8 mouse cellular contexts compared by ENCODE assay signal in the genomic region with DNA sequence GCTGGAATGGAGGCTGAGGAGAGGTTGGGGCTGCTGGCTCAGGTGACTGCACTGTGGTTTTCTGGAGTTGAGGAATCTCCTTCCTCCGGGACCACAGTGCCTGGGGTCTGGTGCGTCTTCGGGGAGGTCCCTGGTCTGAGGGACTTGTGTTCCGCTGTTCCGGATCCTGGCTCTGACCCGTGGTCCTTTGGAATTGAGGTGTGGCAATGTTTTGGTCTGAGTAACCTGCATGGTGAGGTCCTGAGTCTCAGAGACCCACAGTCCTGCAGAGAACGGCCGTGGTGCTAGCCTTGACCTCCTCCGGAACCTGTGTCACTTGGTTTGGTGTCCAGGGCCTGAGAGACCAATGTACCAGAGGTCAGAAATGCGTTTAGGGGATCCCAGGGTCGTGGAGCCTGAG. TPM values are rescaled to one million over a fixed set of nuclear protein-coding genes. Genes with fewer than 3 reads are reported as not detected.
A peak's percentile ranks its signal among the peaks of the same experiment; 100 is the strongest.
DNase-seq lines count a peak whose midpoint lies in the region; ATAC-seq and TF ChIP-seq lines count a peak whose summit lies in the region.

No protein-coding gene starts in this region.

- H3K9me3 ChIP-seq in intestine, embryonic 14.5 days (ENCODE audit: control insufficient read depth, low read length): no peaks in the 10 kb centered on the region
- H3K9me3 ChIP-seq in midbrain, embryonic 13.5 days: no peaks in the 10 kb centered on the region

- WGBS in intestine, embryonic 14.5 days: 1% methylated on average over 11 of the region's 11 CpGs
- 1% methylated on average over 11 of the region's 11 CpGs for WGBS in midbrain, embryonic 13.5 days

- peaks cover 11% of the 10 kb centered on the region for H3K4me1 ChIP-seq in testis, adult 2 months (ENCODE audit: control insufficient read depth, insufficient read depth, low read length)
- peaks cover 24% of the 10 kb centered on the region for H3K4me1 ChIP-seq in intestine, embryonic 14.5 days (replicated peaks; ENCODE audit: control insufficient read depth, insufficient read depth, low read length)
- peaks cover 37% of the 10 kb centered on the region for H3K4me1 ChIP-seq in midbrain, embryonic 13.5 days (replicated peaks)

- peak overlapping the region; percentile 97 for H3K4me2 ChIP-seq in intestine, embryonic 14.5 days (ENCODE audit: low read length)
- H3K4me2 ChIP-seq in midbrain, embryonic 13.5 days (replicated peaks): peak overlapping the region; percentile 100

- no peak for TF ChIP-seq POLR2A in testis, adult 2 months (IDR thresholded peaks at IDR 0.05; ENCODE audit: control insufficient read depth, low read depth, low read length)

- TF ChIP-seq CTCF in testis, adult 2 months (IDR thresholded peaks at IDR 0.05; ENCODE audit: control insufficient read depth, insufficient read depth, insufficient replicate concordance, low read depth, low read length): no peak

- peak overlapping the region; percentile 100 for H3K4me3 ChIP-seq in testis, adult 2 months (ENCODE audit: control insufficient read depth, low read depth, low read length)
- H3K4me3 ChIP-seq in intestine, embryonic 14.5 days (ENCODE audit: low read depth, low read length): peak overlapping the region; percentile 95
- H3K4me3 ChIP-seq in midbrain, embryonic 13.5 days (replicated peaks): peak overlapping the region; percentile 86

- intact Hi-C loops in gastrocnemius, postnatal 36 days (cut with DNase I): no loop called here

- peak; percentile 46 for DNase-seq in cerebellum, adult 11 months
- DNase-seq in cerebellum, postnatal 10 days: no peak
- no peak for DNase-seq in testis, postnatal 10 days (ENCODE audit: low spot score)
- DNase-seq in intestine, embryonic 14.5 days (ENCODE audit: low spot score): no peak
- no peak for DNase-seq in gastrocnemius, postnatal 36 days
- DNase-seq in frontal cortex, adult 2 months (ENCODE audit: extremely low spot score in 1 of 2, low spot score in 1 of 2): no peak

- H3K27me3 ChIP-seq in testis, adult 2 months (ENCODE audit: control insufficient read depth, insufficient read depth, low read length): no peaks in the 10 kb centered on the region
- H3K27me3 ChIP-seq in intestine, embryonic 14.5 days (replicated peaks; ENCODE audit: control insufficient read depth, insufficient read depth, low read length): no peaks in the 10 kb centered on the region
- no peaks in the 10 kb centered on the region for H3K27me3 ChIP-seq in midbrain, embryonic 13.5 days

- ATAC-seq in intestine, embryonic 14.5 days (replicated peaks; ENCODE audit: low FRiP score, low TSS enrichment, low read depth): no peak
- ATAC-seq in midbrain, embryonic 13.5 days: no peak

- peak overlapping the region; percentile 74 for H3K9ac ChIP-seq in intestine, embryonic 14.5 days (ENCODE audit: low read length)
- H3K9ac ChIP-seq in midbrain, embryonic 13.5 days (replicated peaks): peak overlapping the region; percentile 84

- peak overlapping the region; percentile 78; the same call in 1 of the 2 replicates for H3K27ac ChIP-seq in testis, adult 2 months (ENCODE audit: control insufficient read depth, insufficient read depth, low read depth, low read length)
- 0 out of 2 replicates have a peak overlapping the region, but pooled peaks have one; percentile 22 for H3K27ac ChIP-seq in intestine, embryonic 14.5 days (ENCODE audit: low read depth)
- peak overlapping the region; percentile 79 for H3K27ac ChIP-seq in midbrain, embryonic 13.5 days

- H3K36me3 ChIP-seq in testis, adult 2 months (ENCODE audit: control insufficient read depth, insufficient read depth, low read length): peaks cover 3% of the 10 kb centered on the region
- H3K36me3 ChIP-seq in intestine, embryonic 14.5 days (ENCODE audit: control insufficient read depth, insufficient read depth, low read length): peaks cover 22% of the 10 kb centered on the region
- peaks cover 20% of the 10 kb centered on the region for H3K36me3 ChIP-seq in midbrain, embryonic 13.5 days

RNA-seq across cellular contexts. Expression of a gene that starts 0.5 kb away (rescaled TPM):
- polyA plus RNA-seq in testis, adult 2 months (2012; rRNA removed): 115 and 135 TPM in 2 replicates
- 93.4 and 94.0 TPM in 2 replicates for polyA plus RNA-seq in intestine, embryonic 14.5 days (2014; fragmentation: Nextera tagmentation; extraction: Ambion mirVana)
- 156 and 159 TPM in 2 replicates for polyA plus RNA-seq in midbrain, embryonic 13.5 days (2015; fragmentation: Nextera tagmentation; extraction: Ambion mirVana)
- total RNA-seq in gastrocnemius, postnatal 36 days (2021): 10 to 100 TPM; 20.2 to 26.5 TPM
- polyA plus RNA-seq in frontal cortex, adult 2 months (2012; rRNA removed): 129 and 145 TPM in 2 replicates

RNA-seq across cellular contexts. Expression of a gene that starts 5.1 kb away (rescaled TPM):
- 646 and 694 TPM in 2 replicates for polyA plus RNA-seq in testis, adult 2 months (2012; rRNA removed)
- 32.3 and 43.4 TPM in 2 replicates for polyA plus RNA-seq in intestine, embryonic 14.5 days (2014; fragmentation: Nextera tagmentation; extraction: Ambion mirVana)
- polyA plus RNA-seq in midbrain, embryonic 13.5 days (2015; fragmentation: Nextera tagmentation; extraction: Ambion mirVana): 73.7 and 78.6 TPM in 2 replicates
- 10 to 100 TPM; 47.7 to 50.9 TPM for total RNA-seq in gastrocnemius, postnatal 36 days (2021)
- 106 and 113 TPM in 2 replicates for polyA plus RNA-seq in frontal cortex, adult 2 months (2012; rRNA removed)

RNA-seq across cellular contexts. Expression of a gene that starts 29.7 kb away (rescaled TPM):
- polyA plus RNA-seq in testis, adult 2 months (2012; rRNA removed): 1.5 and 4.2 TPM in 2 replicates
- polyA plus RNA-seq in intestine, embryonic 14.5 days (2014; fragmentation: Nextera tagmentation; extraction: Ambion mirVana): 0.08 and 0.19 TPM in 2 replicates
- 0.04 and 0.11 TPM in 2 replicates for polyA plus RNA-seq in midbrain, embryonic 13.5 days (2015; fragmentation: Nextera tagmentation; extraction: Ambion mirVana)
- total RNA-seq in gastrocnemius, postnatal 36 days (2021): 100 to 1,000 TPM; 242 to 290 TPM
- 0.36 and 0.56 TPM in 2 replicates for polyA plus RNA-seq in frontal cortex, adult 2 months (2012; rRNA removed)

RNA-seq across cellular contexts. Expression of a gene that starts 37.5 kb away (rescaled TPM):
- polyA plus RNA-seq in testis, adult 2 months (2012; rRNA removed): 1.7 and 2.7 TPM in 2 replicates
- polyA plus RNA-seq in intestine, embryonic 14.5 days (2014; fragmentation: Nextera tagmentation; extraction: Ambion mirVana): 0.58 TPM in 2 replicates
- 0.43 and 0.55 TPM in 2 replicates for polyA plus RNA-seq in midbrain, embryonic 13.5 days (2015; fragmentation: Nextera tagmentation; extraction: Ambion mirVana)
- 10 to 100 TPM; 26.5 to 43.5 TPM for total RNA-seq in gastrocnemius, postnatal 36 days (2021)
- 0.19 and 0.38 TPM in 2 replicates for polyA plus RNA-seq in frontal cortex, adult 2 months (2012; rRNA removed)

RNA-seq across cellular contexts. Expression of a gene that starts 39.7 kb away (rescaled TPM):
- 70.3 and 71.8 TPM in 2 replicates for polyA plus RNA-seq in testis, adult 2 months (2012; rRNA removed)
- polyA plus RNA-seq in intestine, embryonic 14.5 days (2014; fragmentation: Nextera tagmentation; extraction: Ambion mirVana): 21.0 and 21.8 TPM in 2 replicates
- 10.1 and 11.0 TPM in 2 replicates for polyA plus RNA-seq in midbrain, embryonic 13.5 days (2015; fragmentation: Nextera tagmentation; extraction: Ambion mirVana)
- 1 to 10 TPM; 1.3 to 1.4 TPM for total RNA-seq in gastrocnemius, postnatal 36 days (2021)
- polyA plus RNA-seq in frontal cortex, adult 2 months (2012; rRNA removed): 2.7 and 2.8 TPM in 2 replicates

Comparison
In these comparisons a context has a peak if more than half of its experiments do, and no peak if none do; other contexts are left out.
1. H3K27ac ChIP-seq: peak in every context shown above with its lines; median percentile 79 in midbrain, embryonic 13.5 days; 78 in testis, adult 2 months; 22 in intestine, embryonic 14.5 days.